Mouse (Mus musculus): ENCODE measurements around the gene Gm13694. TPM values are rescaled to one million over a fixed set of nuclear protein-coding genes. Genes with fewer than 3 reads are reported as not detected.

The Gm13694 gene
- not detected for polyA plus RNA-seq (2014; fragmentation: Illumina TruSeq; extraction: RNeasy Lipid Tissue Mini Kit (QIAGEN cat#74804); ENCODE audit: low read depth, low replicate concordance)

DNA sequence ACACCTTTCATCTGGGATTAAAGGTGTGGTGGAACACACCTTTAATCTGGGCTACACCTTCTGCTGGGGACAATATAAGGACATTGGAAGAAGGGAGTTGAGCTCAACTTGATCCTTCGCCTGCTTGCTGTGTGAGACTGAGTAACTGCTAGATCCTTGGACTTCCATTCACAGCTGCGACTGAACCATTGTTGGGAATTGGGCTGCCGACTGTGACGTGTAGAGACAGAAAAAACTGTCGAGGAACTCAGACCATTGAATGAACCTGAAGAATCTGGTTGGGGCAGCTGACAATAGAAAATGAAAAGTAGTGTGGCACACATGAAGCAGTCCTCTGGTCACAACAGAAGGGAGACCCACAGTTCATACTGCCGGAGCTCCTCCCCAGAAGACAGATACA, at the start of gene Gm13694:
Gm13694 (plus strand) TSS at position 301 of the 400 bp plus-strand sequence.

GRCm38 (mm10) chr2:83940931-83941361, 37.8 kb upstream of the Gm13694 start, which contains the start of gene Zswim2:
TSS of gene Zswim2 (minus strand) at chr2:83941228.

GRCm38 (mm10) chr2:83955393-83955792, 23.3 kb upstream of the Gm13694 start, which contains the start of gene Gm13698:
TSS of gene Gm13698 (plus strand) at chr2:83955693.

GRCm38 (mm10) chr2:83961203-83961602, 17.5 kb upstream of the Gm13694 start, which contains the start of gene Gm13693:
TSS of gene Gm13693 (plus strand) at chr2:83961503.

GRCm38 (mm10) chr2:83967013-83967412, 11.7 kb upstream of the Gm13694 start, which contains the start of gene Gm13695:
TSS of gene Gm13695 (plus strand) at chr2:83967313.

DNA sequence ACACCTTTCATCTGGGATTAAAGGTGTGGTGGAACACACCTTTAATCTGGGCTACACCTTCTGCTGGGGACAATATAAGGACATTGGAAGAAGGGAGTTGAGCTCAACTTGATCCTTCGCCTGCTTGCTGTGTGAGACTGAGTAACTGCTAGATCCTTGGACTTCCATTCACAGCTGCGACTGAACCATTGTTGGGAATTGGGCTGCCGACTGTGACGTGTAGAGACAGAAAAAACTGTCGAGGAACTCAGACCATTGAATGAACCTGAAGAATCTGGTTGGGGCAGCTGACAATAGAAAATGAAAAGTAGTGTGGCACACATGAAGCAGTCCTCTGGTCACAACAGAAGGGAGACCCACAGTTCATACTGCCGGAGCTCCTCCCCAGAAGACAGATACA, 5.9 kb upstream of the Gm13694 start, which contains the start of gene Gm13696:
Gm13696 (plus strand) TSS at position 301 of the 400 bp plus-strand sequence.

DNA sequence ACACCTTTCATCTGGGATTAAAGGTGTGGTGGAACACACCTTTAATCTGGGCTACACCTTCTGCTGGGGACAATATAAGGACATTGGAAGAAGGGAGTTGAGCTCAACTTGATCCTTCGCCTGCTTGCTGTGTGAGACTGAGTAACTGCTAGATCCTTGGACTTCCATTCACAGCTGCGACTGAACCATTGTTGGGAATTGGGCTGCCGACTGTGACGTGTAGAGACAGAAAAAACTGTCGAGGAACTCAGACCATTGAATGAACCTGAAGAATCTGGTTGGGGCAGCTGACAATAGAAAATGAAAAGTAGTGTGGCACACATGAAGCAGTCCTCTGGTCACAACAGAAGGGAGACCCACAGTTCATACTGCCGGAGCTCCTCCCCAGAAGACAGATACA, 5.7 kb downstream of the Gm13694 start, which contains the start of gene Gm13697:
Gm13697 (plus strand) TSS at position 301 of the 400 bp plus-strand sequence.

GRCm38 (mm10) chr2:83990253-83990652, 11.5 kb downstream of the Gm13694 start, which contains the start of gene Gm13691:
TSS of gene Gm13691 (plus strand) at chr2:83990553.

Other genes with a start within 250 kb of the Gm13694 start
- 11.0 TPM for gene Fam171b, start 166.3 kb upstream of the Gm13694 start, polyA plus RNA-seq (2014; fragmentation: Illumina TruSeq; extraction: RNeasy Lipid Tissue Mini Kit (QIAGEN cat#74804); ENCODE audit: low read depth, low replicate concordance)
- not detected for gene Zswim2, start 37.7 kb upstream of the Gm13694 start, polyA plus RNA-seq (2014; fragmentation: Illumina TruSeq; extraction: RNeasy Lipid Tissue Mini Kit (QIAGEN cat#74804); ENCODE audit: low read depth, low replicate concordance)
- gene Gm13698, start 23.2 kb upstream of the Gm13694 start, polyA plus RNA-seq (2014; fragmentation: Illumina TruSeq; extraction: RNeasy Lipid Tissue Mini Kit (QIAGEN cat#74804); ENCODE audit: low read depth, low replicate concordance): not detected
- gene Gm13693, start 17.4 kb upstream of the Gm13694 start, polyA plus RNA-seq (2014; fragmentation: Illumina TruSeq; extraction: RNeasy Lipid Tissue Mini Kit (QIAGEN cat#74804); ENCODE audit: low read depth, low replicate concordance): not detected
- not detected for gene Gm13695, start 11.6 kb upstream of the Gm13694 start, polyA plus RNA-seq (2014; fragmentation: Illumina TruSeq; extraction: RNeasy Lipid Tissue Mini Kit (QIAGEN cat#74804); ENCODE audit: low read depth, low replicate concordance)
- not detected for gene Gm13696, start 5.8 kb upstream of the Gm13694 start, polyA plus RNA-seq (2014; fragmentation: Illumina TruSeq; extraction: RNeasy Lipid Tissue Mini Kit (QIAGEN cat#74804); ENCODE audit: low read depth, low replicate concordance)
- not detected for gene Gm13697, start 5.8 kb downstream of the Gm13694 start, polyA plus RNA-seq (2014; fragmentation: Illumina TruSeq; extraction: RNeasy Lipid Tissue Mini Kit (QIAGEN cat#74804); ENCODE audit: low read depth, low replicate concordance)
- not detected for gene Gm13691, start 11.6 kb downstream of the Gm13694 start, polyA plus RNA-seq (2014; fragmentation: Illumina TruSeq; extraction: RNeasy Lipid Tissue Mini Kit (QIAGEN cat#74804); ENCODE audit: low read depth, low replicate concordance)